Mouse (Mus musculus): ENCODE measurements around the gene Hs3st6.
"Not testable (repeated sequence)": the region's sequence is repeated elsewhere in the genome, so short reads cannot be mapped to it uniquely, and the experiment has no call there.

The Hs3st6 gene

DNA sequence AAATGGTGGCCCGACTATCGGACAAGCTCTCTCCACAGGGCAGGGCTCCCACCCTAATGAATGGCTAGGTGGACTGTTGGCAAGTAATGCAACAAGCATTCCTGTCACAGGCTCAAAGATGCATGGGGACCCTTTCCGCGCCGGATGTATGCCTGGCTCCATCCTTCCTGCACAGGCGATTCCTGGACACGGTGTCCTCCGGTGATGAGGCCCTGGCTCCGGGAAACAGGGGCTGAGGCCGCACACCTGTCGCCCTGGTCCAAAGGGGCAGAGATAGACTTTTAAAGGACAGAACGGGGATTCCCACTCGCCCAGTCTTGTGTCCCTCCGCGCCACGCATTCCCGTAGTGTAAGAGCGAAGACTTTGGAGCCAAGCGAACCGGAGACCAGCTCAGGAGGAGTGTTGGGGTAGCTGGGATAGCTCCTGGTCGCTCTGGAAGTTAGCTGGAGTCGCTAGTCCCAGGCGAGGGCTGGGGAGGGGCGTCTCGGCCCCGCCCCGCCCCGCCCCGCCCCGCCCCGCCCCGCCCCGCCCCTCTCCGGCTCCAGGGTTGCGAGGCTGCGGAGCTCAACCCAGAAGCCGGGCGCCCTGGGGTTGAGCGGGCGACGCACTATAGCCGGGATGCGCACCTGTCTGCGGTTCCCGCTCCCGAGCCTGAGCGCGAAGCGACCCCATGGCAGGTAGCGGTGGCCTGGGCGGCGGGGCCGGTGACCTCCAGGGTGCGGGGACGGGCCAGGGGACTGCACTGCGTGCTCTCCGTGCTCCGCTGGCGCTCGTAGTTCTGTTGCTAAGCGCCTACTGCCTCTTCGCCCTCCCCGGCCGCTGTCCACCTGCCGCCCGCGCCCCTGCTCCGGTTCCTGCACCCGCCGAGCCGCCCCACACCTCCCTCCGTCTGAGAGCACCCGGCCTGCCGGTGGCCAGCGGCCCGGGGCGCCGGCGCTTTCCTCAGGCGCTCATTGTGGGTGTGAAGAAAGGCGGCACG is at the start of gene Hs3st6:
Gene Hs3st6 (plus strand): TSS at position 574 of the 980 bp plus-strand sequence.
- no peak for DNase-seq

DNA sequence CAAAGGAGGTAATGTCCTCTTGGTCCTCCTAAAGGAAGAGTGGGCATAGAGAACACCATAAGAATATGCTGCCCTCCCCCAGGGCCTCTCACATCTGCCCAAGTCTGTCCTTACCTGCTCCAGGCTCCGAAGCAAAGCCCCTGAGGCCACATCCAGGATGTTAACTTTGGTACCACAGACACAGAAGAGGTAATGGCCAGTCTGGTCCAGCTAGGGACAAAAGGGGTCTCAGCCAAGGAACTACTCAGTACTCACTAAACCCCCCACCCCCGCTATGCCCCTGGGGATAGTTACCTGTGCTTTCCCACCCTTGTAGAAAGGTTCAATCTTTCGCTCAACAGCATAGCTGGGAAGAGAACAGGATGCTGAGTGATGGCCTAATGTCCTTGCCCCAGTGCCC is 47.0 kb upstream of the Hs3st6 start:
- no peak for DNase-seq

DNA sequence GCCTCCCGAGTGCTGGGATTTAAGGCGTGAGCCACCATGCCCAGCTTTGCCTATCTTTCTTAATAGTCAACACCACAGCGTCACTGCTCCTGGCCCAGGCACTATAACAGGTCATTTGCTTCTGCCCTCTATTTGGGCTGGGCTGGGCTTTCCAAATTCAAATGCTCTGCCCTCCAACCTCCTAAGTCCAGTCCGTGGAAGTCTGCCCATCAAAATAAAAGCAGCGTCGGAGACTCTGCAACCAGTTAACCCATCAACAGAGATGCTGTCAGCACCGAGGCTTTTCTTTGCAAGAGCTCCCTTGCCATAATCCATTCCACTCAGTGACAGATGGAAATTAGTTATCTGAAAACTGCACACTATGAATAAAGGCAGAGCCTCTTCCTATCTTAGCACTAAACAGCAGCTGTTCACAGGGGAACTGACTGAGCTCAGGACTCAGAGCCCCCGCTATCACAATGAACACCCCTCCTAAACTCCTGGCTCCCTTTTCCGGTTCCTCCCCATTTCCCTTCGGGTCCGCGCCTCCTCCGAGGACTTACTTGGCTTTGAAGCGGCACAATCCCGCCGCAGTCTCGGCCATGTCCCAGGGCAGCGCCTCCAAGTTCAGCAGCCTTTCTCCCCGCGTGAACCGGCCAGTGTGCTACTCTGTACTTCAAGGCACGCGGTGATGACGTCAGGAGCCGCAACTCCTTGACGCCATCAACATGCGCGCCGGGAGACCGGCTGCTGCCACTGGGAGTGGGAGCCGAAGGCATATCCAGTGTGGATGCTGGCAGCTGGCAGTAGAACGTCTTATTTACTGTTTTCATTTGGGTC is 45.6 kb upstream of the Hs3st6 start, which contains the start of gene Tbl3:
Gene Tbl3 (minus strand): TSS at position 679 of the 819 bp plus-strand sequence.
- peak; percentile 98 for DNase-seq

DNA sequence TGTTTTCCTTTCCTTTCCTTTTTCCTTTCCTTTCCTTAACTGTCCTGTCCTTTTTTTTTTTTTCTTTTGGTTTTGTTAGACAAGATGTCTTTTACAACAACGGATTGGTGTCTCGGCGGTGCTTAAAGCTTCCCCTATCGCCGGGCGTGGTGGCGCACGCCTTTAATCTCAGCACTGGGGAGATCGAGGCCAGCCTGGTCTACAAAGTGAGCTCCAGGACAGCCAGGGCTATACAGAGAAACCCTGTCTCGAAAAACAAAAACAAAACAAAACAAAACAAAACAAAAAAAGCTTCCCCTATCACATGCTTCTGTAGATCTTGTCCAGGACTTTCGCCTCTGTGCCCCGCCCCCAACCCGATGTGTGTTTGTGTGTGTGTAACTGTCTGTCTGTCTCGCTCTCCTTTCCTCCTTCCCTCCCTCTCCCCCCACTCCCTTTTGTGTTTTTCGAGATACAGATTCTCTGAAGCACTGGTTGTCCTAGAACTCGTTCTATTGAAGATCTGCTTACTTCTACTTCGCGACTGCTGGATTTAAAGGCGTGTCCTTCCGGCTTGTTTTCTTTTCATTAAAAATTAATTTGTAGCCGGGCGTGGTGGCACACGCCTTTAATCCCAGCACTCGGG is 44.9 kb upstream of the Hs3st6 start:
- no peak for DNase-seq

DNA sequence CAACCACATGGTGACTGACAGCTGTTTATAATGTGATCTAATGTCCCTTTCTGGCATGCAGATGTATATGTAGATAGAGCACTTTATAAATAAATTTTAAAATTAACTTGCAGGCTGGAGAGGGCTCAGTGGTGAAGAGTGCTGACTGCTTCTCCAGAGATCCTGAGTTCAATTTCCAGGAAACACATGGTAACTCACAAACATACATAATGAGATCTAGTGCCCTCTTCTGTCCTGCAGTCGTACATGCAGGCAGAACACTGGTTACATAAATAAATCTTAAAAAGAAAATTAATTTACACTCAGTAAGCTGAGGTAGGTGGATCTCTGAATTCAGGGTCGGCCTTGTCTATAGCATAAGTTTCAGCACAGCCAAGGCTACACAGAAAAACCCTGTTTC is 44.1 kb upstream of the Hs3st6 start:
- no peak for DNase-seq

DNA sequence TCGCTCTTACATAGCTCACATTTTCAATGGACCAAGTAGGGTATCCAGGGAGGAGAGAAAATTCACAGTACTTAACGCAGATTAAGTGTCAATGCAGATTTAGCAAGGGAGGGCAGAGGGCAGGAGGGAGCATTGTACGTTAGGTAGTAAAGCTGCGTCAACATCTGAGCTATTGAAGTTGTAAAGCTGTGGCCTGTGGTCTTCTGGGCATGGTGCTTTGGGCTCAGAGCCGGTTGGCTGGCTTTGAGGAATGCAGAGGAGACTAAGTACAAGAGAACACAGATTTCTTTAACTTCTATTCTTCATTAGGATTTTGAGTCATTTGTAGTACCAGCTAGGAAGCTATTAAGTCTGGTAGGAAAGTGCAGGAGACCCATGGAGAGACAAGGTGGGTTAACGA is 37.2 kb upstream of the Hs3st6 start:
- no peak for DNase-seq

DNA sequence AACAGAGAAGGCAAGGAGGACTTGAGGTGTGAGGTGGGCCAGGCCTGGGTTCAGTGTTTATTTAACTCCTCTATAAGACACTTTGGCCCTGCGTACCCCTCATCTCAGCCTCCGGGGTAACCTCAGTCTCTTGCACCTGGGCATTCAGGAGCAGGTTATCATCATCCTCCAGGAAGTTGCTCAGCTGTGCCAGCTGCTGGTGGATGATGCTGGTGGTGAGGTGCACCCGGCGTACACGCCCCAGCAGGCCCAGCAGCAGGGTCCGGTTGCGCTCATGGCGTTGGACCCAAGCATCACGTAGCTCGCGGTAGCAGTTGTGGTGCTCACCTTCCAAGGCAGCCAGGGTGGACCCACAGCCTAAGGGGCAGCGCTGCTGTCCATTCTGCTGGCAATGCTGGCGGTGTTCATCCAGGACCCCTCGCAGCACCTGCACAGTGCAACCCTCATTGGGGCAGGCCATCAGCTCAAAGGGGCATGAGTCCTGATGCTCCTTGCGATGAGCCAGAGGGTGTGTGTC is 36.6 kb upstream of the Hs3st6 start:
- DNase-seq, result no peak

DNA sequence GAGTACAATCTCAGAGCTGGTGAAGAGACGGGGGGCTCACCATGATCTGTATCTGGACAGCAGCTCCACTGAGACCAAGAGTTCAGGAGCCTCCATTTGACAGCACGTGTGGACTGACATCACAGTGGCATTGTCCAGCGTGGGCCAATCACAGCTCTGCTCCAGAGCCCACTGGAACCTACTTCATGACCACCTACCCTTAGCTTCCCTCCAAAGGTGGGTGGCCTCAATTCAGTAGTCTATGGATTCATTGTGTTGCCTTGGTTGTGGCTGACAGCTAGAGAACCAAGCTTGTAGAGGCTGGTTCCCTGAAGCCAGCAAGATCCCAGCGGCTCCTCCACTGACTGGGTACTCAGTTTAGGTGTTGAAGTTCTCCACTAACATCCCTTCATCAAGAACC is 34.8 kb upstream of the Hs3st6 start, which contains the start of the genes Rnf151 and Rps2:
Gene Rnf151 (minus strand): TSS at position 121 of the 400 bp plus-strand sequence.
Gene Rps2 (plus strand): TSS at position 174 of the 400 bp plus-strand sequence.
- DNase-seq, result no peak

DNA sequence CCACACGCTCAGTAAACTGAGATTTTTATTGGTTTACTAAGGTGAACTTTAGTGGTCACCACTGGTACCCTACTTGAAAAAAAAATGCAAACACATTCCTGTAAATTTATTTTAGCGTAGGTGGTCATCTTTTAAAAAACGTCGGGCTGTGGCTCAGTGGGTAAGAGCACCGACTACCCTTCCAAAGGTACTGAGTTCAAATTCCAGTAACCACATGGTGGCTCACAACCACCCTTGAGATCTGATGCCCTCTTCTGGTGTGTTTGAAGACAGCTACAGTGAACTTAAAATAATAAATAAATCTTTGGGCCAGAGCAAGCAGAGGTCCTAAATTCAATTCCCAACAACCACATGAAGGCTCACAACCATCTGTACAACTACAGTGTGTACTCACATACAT is 33.9 kb upstream of the Hs3st6 start:
- DNase-seq, result not testable (repeated sequence)

DNA sequence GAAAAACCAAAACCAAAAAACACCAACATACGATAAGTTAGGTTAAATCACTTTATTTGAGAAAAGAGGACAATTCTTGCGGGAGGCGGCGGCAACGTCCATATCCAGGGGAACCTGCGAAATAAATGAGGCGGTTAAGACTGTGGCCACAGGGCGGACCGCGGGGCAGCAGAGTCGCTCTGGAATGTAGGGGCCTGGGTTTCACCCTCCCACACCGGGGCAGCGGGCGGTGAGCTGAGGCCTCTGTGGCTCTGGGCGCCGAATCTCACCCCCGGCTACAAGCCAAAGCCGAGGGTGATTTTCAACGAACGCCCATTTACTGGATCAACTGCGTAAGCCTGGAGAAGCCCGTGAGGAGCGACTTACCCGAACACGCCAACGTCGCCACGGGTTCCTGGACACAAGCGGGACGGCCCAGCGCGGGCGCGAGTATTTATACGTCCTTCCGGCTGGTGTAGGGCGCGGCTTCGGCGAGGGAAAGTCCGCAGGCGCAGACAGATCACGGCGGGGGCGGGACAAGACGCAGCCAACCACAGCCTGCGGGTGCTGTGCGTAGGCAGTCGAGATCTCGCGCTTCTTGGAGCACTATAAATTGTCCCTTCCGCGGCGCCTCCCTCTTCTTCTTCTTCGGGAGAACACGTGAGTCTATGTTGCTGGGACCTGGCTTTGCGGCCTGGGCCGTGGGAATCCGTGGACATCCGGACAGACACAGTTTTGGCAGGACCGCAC is 33.1 kb upstream of the Hs3st6 start:
- DNase-seq, result peak; percentile 99

DNA sequence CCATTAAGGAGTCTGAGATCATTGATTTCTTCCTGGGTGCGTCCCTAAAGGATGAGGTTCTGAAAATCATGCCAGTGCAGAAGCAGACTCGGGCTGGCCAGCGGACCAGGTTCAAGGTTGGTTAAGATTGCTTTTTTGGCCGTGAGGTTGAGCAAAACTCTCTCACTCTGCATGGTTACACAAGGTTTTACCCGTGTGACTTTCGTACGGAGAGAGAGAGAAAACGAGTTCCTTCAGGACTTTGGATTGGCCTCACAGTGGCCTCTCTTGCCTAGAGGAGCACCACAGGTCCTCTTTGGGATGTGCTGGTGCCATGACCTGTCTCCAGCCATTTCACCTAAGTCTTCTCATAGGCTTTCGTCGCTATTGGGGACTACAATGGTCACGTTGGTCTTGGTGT is 32.2 kb upstream of the Hs3st6 start:
- not testable (repeated sequence) for DNase-seq

DNA sequence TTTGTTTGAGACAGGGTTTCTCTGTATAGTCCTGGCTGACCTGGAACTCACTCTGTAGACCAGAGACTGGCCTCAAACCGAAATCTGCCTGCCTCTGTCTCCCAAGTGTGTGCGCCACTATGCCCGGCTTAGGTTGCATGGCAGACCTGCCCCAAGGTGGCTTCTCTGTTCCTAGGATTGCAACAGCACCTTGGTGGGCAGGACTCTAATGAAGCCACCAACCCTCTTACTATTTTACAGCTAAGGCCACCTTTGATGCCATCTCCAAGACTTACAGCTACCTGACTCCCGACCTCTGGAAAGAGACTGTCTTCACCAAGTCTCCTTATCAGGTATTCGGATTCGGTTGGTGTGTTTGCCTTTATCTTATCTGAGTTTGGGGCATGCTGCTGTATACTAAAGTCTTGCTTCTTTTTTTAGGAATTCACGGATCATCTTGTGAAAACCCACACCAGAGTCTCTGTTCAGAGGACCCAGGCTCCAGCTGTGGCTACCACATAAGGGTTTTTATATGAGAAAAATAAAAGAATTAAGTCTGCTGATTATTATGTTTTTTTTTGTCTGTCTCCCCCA is 31.3 kb upstream of the Hs3st6 start:
- not testable (repeated sequence) for DNase-seq

DNA sequence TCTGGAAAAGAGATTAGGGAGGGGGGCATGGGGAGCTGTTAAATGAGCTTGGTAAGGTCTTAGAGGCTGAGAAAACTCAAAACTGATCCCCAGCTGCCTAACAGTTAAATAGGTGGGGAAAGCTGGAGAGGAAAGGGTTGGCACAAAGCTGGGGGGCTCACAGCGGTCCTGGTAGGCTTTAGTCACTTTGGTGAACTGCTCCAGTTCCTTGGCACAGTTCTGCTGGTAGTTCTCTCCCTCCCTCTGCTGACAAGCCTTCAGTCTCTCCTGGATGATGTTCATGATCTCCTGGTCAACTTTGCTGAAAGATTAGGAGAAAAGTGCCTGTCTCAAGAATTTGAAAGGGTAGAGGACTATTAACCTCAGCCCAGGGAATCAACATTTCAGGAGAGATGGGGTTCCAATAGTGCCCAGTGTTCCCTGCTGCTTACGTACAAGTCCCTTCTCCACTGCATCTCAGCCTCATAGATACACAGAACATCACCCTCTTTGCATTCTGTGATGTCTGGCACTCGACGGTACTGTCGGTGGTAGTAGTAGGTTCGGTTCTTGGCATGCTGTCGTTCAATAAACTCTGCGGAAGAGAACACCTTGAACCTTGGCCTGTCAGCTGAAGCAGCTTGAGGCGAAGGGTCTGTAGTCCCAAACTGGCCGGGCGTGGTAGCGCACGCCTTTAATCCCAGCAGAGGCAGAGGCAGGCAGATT is 30.4 kb upstream of the Hs3st6 start:
- no peak for DNase-seq

DNA sequence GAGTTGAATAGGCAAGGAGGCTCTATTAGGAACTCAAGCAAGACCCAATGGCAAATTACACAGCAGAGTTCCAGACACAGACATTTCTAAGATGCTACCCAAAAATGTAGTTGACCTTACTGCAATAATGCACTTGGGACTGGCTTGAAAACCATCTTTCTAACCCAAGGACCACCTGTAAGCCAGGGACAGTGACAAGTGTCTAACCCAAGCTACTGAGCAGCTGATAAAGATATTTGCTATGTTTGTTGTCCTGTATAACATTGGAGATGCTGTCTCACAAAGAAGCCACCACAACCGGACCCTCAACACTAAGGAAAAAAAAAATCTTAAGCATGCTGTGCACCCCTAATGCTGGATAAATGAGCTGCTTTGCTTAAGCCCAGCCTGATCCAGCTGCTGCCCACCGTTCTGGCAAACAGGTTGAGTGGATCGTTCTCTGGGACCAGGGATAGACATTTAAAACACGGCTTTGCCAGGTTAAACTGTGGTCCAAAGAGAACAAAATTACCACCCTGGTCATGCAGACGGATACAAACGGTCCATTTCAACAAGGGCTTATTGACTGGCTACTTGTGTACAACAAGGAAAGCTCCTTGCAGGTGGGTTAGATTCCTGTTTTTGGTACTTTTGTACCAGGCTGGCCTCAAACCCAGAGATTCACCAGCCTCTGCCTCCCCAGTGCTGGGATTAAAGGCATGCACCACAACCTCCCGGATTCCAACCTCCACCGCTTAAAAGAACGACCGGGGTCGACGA is 29.5 kb upstream of the Hs3st6 start:
- no peak for DNase-seq

DNA sequence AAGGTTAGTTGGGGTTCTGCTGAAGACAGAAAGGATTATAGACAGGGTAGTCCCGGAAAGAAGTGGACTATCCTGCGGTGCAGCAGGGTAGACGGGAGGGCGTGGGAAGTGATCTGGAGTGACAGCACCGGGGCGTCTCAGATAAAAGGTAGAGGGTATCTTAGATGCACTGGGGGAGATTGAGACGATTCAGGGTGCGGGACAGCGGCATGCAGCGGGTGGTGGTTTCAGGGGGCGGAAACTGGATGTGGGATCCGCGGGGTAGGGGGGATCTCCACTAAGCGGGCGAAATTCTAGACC is 29.0 kb upstream of the Hs3st6 start:
- no peak for DNase-seq

DNA sequence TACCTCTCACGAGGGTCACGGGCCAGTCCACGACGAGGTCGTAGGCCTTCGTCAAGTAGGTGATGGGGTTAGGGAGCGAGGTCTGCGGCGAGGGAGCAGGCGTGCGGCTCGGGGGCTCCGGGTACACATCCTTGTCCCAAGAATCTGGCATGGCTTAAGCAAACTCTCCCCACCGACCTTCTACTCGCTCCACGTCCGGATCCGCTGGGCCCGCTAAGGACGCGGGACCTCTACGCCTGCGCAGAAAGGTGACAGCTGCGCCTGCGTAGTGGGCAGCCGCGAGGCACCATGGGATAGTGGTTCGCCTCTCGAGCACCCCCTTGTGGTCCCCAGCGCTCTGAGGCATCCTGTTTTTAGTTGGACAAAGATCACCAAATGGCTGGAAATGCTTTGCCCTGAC is 28.6 kb upstream of the Hs3st6 start, which contains the start of gene Ndufb10:
Gene Ndufb10 (minus strand): TSS at position 295 of the 400 bp plus-strand sequence.
- peak; percentile 99 to 100 for DNase-seq

DNA sequence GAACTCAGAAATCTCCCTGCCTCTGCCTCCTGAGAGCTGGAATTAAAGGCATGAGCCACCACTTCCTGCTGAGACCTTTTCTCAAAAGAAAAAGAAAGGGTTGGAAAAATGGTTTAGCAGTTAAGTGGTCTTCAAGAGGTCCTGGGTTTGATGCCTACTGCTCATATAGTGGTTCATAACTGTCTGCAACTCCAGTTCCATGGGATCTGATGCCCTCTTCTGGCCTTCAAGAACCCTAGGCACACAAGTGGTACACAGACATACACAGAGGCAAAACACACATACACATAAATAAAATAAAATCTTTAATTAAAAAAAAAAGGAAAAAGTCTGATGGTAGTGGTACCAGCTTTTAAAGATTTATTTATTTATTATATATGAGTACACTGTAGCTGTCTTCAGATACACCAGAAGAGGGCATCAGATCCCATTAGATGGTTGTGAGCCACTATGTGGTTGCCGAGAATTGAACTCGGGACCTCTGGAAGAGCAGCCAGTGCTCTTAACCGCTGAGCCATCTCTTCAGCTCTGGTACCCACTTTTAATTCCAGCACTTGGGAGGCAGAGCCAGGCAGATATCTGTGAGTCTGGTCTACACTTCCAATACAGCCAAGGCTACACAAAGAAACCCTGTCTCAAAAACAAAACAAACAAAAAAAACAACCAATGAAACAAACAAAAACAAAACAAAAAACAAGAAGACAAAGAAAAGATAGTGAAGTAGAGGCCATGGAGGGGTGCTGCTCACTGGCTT is 27.0 kb upstream of the Hs3st6 start:
- DNase-seq, result no peak

DNA sequence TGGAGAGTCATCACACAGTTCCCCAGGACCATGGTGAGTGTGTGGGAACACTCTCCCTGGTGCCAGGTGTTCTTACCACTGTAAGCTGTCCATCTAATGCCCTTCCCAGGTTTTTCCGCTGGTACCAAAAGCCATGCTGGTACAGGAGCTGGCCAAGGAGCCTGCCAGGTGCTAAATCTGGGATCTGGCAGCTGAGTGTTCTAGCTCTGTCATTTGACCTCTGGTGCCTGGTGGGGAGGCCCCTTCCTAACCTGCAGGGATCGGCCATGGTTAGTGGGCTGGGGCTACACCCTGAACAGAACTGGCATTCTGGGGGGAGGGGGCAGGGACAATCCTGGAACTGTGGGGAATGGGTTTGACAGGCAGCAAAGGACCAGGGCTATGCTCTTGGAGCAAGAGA is 25.2 kb upstream of the Hs3st6 start, which contains the start of gene Rpl3l:
Gene Rpl3l (plus strand): TSS at position 203 of the 400 bp plus-strand sequence.
- DNase-seq, result no peak

DNA sequence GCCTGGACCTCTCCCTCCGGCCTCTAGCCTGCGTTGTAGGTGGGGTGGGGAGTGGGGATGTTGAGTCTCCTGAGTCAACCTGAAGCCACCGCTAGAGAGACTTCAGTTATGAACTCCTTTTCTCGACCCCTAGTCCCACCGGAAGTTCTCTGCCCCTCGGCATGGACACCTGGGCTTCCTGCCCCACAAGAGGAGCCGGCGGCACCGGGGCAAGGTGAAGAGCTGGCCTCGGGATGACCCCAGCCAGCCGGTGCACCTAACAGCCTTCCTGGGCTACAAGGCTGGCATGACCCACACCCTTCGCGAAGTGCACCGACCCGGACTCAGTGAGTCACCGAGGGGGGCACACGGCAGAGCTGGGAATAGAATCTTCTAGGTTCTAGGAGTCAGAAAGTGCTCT is 24.6 kb upstream of the Hs3st6 start:
- DNase-seq, result no peak
